Mouse (Mus musculus) small intestine, adult 2 months (tissue): ENCODE measurements around the gene Glg1.

Experiments used
- CTCF ChIP-seq: fragments of 200-500 bp; IDR thresholded peaks from 2 replicates; pipeline ENCODE4 v1.5.1; 2012; ENCODE audit warnings: low read depth, mild to moderate bottlenecking, control low read depth, inconsistent platforms, low read length, moderate library complexity, mixed read lengths; ENCODE audit not compliant: insufficient replicate concordance, insufficient read length; ENCODE audit errors: extremely low read depth
- POLR2A ChIP-seq: fragments of 200-500 bp; IDR thresholded peaks from 2 replicates; pipeline ENCODE4 v1.6.1; 2012; ENCODE audit warnings: low read depth, mild to moderate bottlenecking, control low read depth, inconsistent platforms, low read length, moderate library complexity

DNA sequence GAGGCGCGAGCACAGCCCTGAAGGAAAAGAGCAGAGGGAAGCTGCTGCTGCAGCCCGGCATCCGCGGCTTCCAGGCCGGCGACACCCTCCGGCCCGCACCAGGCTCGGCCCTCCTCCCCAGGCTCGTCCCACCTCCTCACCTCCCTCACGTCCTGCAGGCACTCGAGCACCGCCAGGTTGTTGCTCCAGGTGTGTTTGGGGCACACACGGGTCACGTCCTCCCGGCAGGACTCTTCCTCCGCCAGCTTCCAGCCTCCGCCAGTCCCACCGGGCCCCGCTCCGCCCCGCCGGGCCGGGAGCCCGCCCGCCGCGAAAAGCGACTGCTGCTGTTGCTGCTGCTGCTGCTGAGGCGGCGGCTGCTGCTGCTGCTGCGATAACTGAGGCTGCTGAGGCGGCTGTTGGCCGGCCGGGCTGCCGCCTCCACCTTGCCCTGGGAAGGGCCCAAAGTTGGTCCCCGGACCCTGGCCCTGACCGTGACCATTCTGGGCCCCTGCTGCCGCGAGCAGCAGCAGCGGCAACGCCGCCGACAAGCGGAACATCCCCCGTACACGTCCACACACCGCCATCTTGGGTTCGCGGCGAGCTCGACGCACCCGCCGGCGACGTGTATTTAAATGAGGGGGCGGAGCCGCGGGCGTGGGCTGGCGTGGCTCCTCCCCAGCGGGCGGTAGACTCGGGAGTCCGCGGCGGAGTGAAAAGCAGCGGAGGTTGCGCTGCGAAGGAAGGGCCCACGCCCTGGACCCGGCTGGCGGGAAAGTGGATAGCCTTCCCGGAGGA, at the start of gene Glg1:
- TF ChIP-seq CTCF (no peak), POLR2A (peak; percentile 89)
